Mouse (Mus musculus) monocyte, adult 5-6 weeks (primary cell): Measurements from ENCODE around the gene Osbpl2. TPM values are rescaled to one million over a fixed set of nuclear protein-coding genes. Genes with fewer than 3 reads are reported as not detected.

Source experiments
- ATAC-seq: fragments of 153-309, 156-312 bp; replicated peaks from 2 replicates; pipeline ENCODE4 v1.8.0; 2017; ENCODE audit warnings: mild to moderate bottlenecking; ENCODE audit not compliant: low TSS enrichment, insufficient number of reproducible peaks, severe bottlenecking, poor library complexity, low FRiP score
- total RNA-seq: library from RNA; stranded (forward); fragments of 200-1000, 200-491, 200-594 nt; gene quantifications from 3 replicates; pipeline ENCODE4 v1.2.3, GENCODE M21; 2017

The Osbpl2 gene
- total RNA-seq = 53.1 to 58.2 TPM (median 54.9 TPM) in 3 replicates

GRCm38 (mm10) chr2:180118661-180119438 lies at the start of gene Osbpl2:
Osbpl2 (plus strand) TSS chr2:180119306.
- peak; percentile 97 for ATAC-seq

GRCm38 (mm10) chr2:180069770-180070480 lies 49.2 kb upstream of the Osbpl2 start:
- no peak; the same call in 1 of the 2 replicates for ATAC-seq

GRCm38 (mm10) chr2:180070481-180071453 lies 48.3 kb upstream of the Osbpl2 start, which contains the start of gene Mtg2:
Mtg2 (plus strand) TSS chr2:180070588.
- ATAC-seq = peak; percentile 75

GRCm38 (mm10) chr2:180071671-180072070 lies 47.4 kb upstream of the Osbpl2 start:
- no peak for ATAC-seq

GRCm38 (mm10) chr2:180072886-180073285 lies 46.2 kb upstream of the Osbpl2 start:
- ATAC-seq = no peak

GRCm38 (mm10) chr2:180077622-180078021 lies 41.5 kb upstream of the Osbpl2 start:
- no peak for ATAC-seq

GRCm38 (mm10) chr2:180080680-180081079 lies 38.4 kb upstream of the Osbpl2 start:
- ATAC-seq = no peak

GRCm38 (mm10) chr2:180083063-180083462 lies 36.0 kb upstream of the Osbpl2 start:
- ATAC-seq = no peak

- no peak for ATAC-seq
Measured at GRCm38 (mm10) chr2:180084565-180084964, 34.5 kb upstream of the Osbpl2 start.

- no peak for ATAC-seq
Measured at GRCm38 (mm10) chr2:180085926-180086636, 33.0 kb upstream of the Osbpl2 start.

- no peak for ATAC-seq
Measured at GRCm38 (mm10) chr2:180086637-180087027, 32.5 kb upstream of the Osbpl2 start.

- ATAC-seq = no peak
Measured at GRCm38 (mm10) chr2:180087472-180087871, 31.6 kb upstream of the Osbpl2 start.

- ATAC-seq = no peak
Measured at GRCm38 (mm10) chr2:180090285-180090684, 28.8 kb upstream of the Osbpl2 start.

- ATAC-seq = no peak
Measured at GRCm38 (mm10) chr2:180095711-180096110, 23.4 kb upstream of the Osbpl2 start.

GRCm38 (mm10) chr2:180097585-180097984 lies 21.5 kb upstream of the Osbpl2 start:
- ATAC-seq = no peak

- ATAC-seq = no peak
Measured at GRCm38 (mm10) chr2:180098167-180098566, 20.9 kb upstream of the Osbpl2 start.

GRCm38 (mm10) chr2:180099529-180099928 lies 19.6 kb upstream of the Osbpl2 start:
- no peak for ATAC-seq
